Mouse (Mus musculus): ENCODE data around the gene Eps15.
"Not testable (repeated sequence)": the region's sequence is repeated elsewhere in the genome, so short reads cannot be mapped to it uniquely, and the experiment has no call there.

Gene Eps15

GRCm38 (mm10) chr4:109404908-109405307 lies 124.8 kb downstream of the Eps15 start:
- not testable (repeated sequence) for DNase-seq

GRCm38 (mm10) chr4:109405415-109405814 lies 125.3 kb downstream of the Eps15 start:
- no peak for DNase-seq

GRCm38 (mm10) chr4:109406054-109406485 lies 126.0 kb downstream of the Eps15 start:
- peak; percentile 77 for DNase-seq

- DNase-seq = peak; percentile 80
Observed at GRCm38 (mm10) chr4:109406486-109407175, 126.6 kb downstream of the Eps15 start, which contains the start of gene Ttc39a. Gene Ttc39a, plus strand, starts transcription at chr4:109406623.

- DNase-seq = no peak
Observed at GRCm38 (mm10) chr4:109407176-109407520, 127.1 kb downstream of the Eps15 start.

- DNase-seq = peak; percentile 61
Observed at GRCm38 (mm10) chr4:109407701-109408485, 127.8 kb downstream of the Eps15 start.

GRCm38 (mm10) chr4:109410681-109411376 lies 130.8 kb downstream of the Eps15 start:
- no peak for DNase-seq

- DNase-seq = no peak
Observed at GRCm38 (mm10) chr4:109411377-109411967, 131.4 kb downstream of the Eps15 start.

GRCm38 (mm10) chr4:109412233-109412632 lies 132.2 kb downstream of the Eps15 start:
- no peak for DNase-seq

GRCm38 (mm10) chr4:109417998-109418397 lies 137.9 kb downstream of the Eps15 start:
- no peak for DNase-seq

- no peak for DNase-seq
Observed at GRCm38 (mm10) chr4:109419017-109419416, 138.9 kb downstream of the Eps15 start.

- no peak for DNase-seq
Observed at GRCm38 (mm10) chr4:109419563-109419962, 139.5 kb downstream of the Eps15 start.

GRCm38 (mm10) chr4:109420138-109420795 lies 140.2 kb downstream of the Eps15 start:
- no peak for DNase-seq

- no peak for DNase-seq
Observed at GRCm38 (mm10) chr4:109421608-109422007, 141.5 kb downstream of the Eps15 start.

- DNase-seq = no peak
Observed at GRCm38 (mm10) chr4:109422436-109422835, 142.4 kb downstream of the Eps15 start.

- no peak for DNase-seq
Observed at GRCm38 (mm10) chr4:109423438-109423837, 143.4 kb downstream of the Eps15 start.

GRCm38 (mm10) chr4:109427058-109427457 lies 147.0 kb downstream of the Eps15 start:
- no peak for DNase-seq

GRCm38 (mm10) chr4:109430250-109430649 lies 150.2 kb downstream of the Eps15 start:
- DNase-seq = no peak

- DNase-seq = peak; percentile 68
Observed at GRCm38 (mm10) chr4:109430854-109431253, 150.8 kb downstream of the Eps15 start.

- DNase-seq = no peak
Observed at GRCm38 (mm10) chr4:109432668-109433375, 152.8 kb downstream of the Eps15 start.

GRCm38 (mm10) chr4:109433641-109434040 lies 153.6 kb downstream of the Eps15 start:
- no peak for DNase-seq

- no peak for DNase-seq
Observed at GRCm38 (mm10) chr4:109434256-109434655, 154.2 kb downstream of the Eps15 start.
